Mouse (Mus musculus): ENCODE measurements around the gene Fbxo47. TPM values are rescaled to one million over a fixed set of nuclear protein-coding genes. Genes with fewer than 3 reads are reported as not detected.

Fbxo47 gene
- polyA plus RNA-seq, 1 experiment from 2014 or later: 0.55 TPM

- H3K4me3 ChIP-seq: peak overlapping the region; percentile 49
- DNase-seq (ENCODE audit: low spot score): peak; percentile 73
- peaks cover 24% of the 10 kb centered on the region for H3K36me3 ChIP-seq
Measured at GRCm38 (mm10) chr11:97805662-97806612, 78.0 kb downstream of the Fbxo47 start.

GRCm38 (mm10) chr11:97804841-97805661 lies 78.9 kb downstream of the Fbxo47 start:
- Histone ChIP-seq H3K4me3 (peak overlapping the region; percentile 49), H3K9me3 (no peaks in the 10 kb centered on the region), H3K27me3 (ENCODE audit: insufficient read depth, poor library complexity, severe bottlenecking) (no peaks in the 10 kb centered on the region), H3K27ac (peak overlapping the region; percentile 84), H3K4me1 (peaks cover 83% of the 10 kb centered on the region), H3K36me3 (peaks cover 20% of the 10 kb centered on the region)
- 19% methylated on average over 9 of the region's 9 CpGs for WGBS
- peak; percentile 78 for DNase-seq (ENCODE audit: low spot score)

More at GRCm38 (mm10) chr11:97805662-97806612, 78.0 kb downstream of the Fbxo47 start:
- Histone ChIP-seq H3K9me3 (no peaks in the 10 kb centered on the region), H3K27ac (peak overlapping the region; percentile 84), H3K4me1 (peaks cover 87% of the 10 kb centered on the region), H3K27me3 (ENCODE audit: insufficient read depth, poor library complexity, severe bottlenecking) (no peaks in the 10 kb centered on the region)
- 43% methylated on average over 15 of the region's 15 CpGs for WGBS

GRCm38 (mm10) chr11:97803847-97804246 lies 80.1 kb downstream of the Fbxo47 start:
- H3K36me3 ChIP-seq: peaks cover 15% of the 10 kb centered on the region
- WGBS: 61% methylated on average over 5 of the region's 5 CpGs
- peak overlapping the region; percentile 84 for H3K27ac ChIP-seq

More at GRCm38 (mm10) chr11:97803847-97804246, 80.1 kb downstream of the Fbxo47 start:
- DNase-seq (ENCODE audit: low spot score): peak; percentile 74
- H3K4me3 ChIP-seq: peak overlapping the region; percentile 49
- H3K9me3 ChIP-seq: no peaks in the 10 kb centered on the region
- H3K27me3 ChIP-seq (ENCODE audit: insufficient read depth, poor library complexity, severe bottlenecking): no peaks in the 10 kb centered on the region
- peaks cover 72% of the 10 kb centered on the region for H3K4me1 ChIP-seq

Other genes starting within 250 kb of the Fbxo47 start
- 1.7 and 2.2 TPM in 2 replicates for gene Mllt6, start 220.7 kb downstream of the Fbxo47 start, polyA plus RNA-seq (2016; fragmentation: Nextera tagmentation; extraction: Ambion mirVana)
- 49.8 and 52.8 TPM in 2 replicates for gene Cisd3, start 198.3 kb downstream of the Fbxo47 start, polyA plus RNA-seq (2016; fragmentation: Nextera tagmentation; extraction: Ambion mirVana)
- 9.7 and 13.5 TPM in 2 replicates for gene Pcgf2, start 183.7 kb downstream of the Fbxo47 start, polyA plus RNA-seq (2016; fragmentation: Nextera tagmentation; extraction: Ambion mirVana)
- 517 and 557 TPM in 2 replicates for gene Psmb3, start 180.8 kb downstream of the Fbxo47 start, polyA plus RNA-seq (2016; fragmentation: Nextera tagmentation; extraction: Ambion mirVana)
- 0.96 and 1.3 TPM in 2 replicates for gene Pip4k2b, start 139.4 kb downstream of the Fbxo47 start, polyA plus RNA-seq (2016; fragmentation: Nextera tagmentation; extraction: Ambion mirVana)
- 11.6 and 17.0 TPM in 2 replicates for gene Cwc25, start 117.6 kb downstream of the Fbxo47 start, polyA plus RNA-seq (2016; fragmentation: Nextera tagmentation; extraction: Ambion mirVana)
- gene 1700001P01Rik, start 108.2 kb downstream of the Fbxo47 start, polyA plus RNA-seq (2016; fragmentation: Nextera tagmentation; extraction: Ambion mirVana): 0.30 TPM in 1 of 2 replicates, not detected in the other
- gene Rpl23, start 101.7 kb downstream of the Fbxo47 start, polyA plus RNA-seq (2016; fragmentation: Nextera tagmentation; extraction: Ambion mirVana): 387 and 414 TPM in 2 replicates
- gene Lasp1, start 85.2 kb downstream of the Fbxo47 start, polyA plus RNA-seq (2016; fragmentation: Nextera tagmentation; extraction: Ambion mirVana): 50.8 and 65.1 TPM in 2 replicates
- 9.2 and 9.6 TPM in 2 replicates for gene B230217C12Rik, start 43.4 kb downstream of the Fbxo47 start, polyA plus RNA-seq (2016; fragmentation: Nextera tagmentation; extraction: Ambion mirVana)
- gene Plxdc1, start 102.3 kb upstream of the Fbxo47 start, polyA plus RNA-seq (2016; fragmentation: Nextera tagmentation; extraction: Ambion mirVana): not detected in 2 replicates
- gene Arl5c, start 112.0 kb upstream of the Fbxo47 start, polyA plus RNA-seq (2016; fragmentation: Nextera tagmentation; extraction: Ambion mirVana): 9.8 and 15.7 TPM in 2 replicates
- 4.6 and 5.3 TPM in 2 replicates for gene Cacnb1, start 138.9 kb upstream of the Fbxo47 start, polyA plus RNA-seq (2016; fragmentation: Nextera tagmentation; extraction: Ambion mirVana)
- 867 and 1,011 TPM in 2 replicates for gene Rpl19, start 142.6 kb upstream of the Fbxo47 start, polyA plus RNA-seq (2016; fragmentation: Nextera tagmentation; extraction: Ambion mirVana)
- 0.21 and 0.34 TPM in 2 replicates for gene Stac2, start 169.3 kb upstream of the Fbxo47 start, polyA plus RNA-seq (2016; fragmentation: Nextera tagmentation; extraction: Ambion mirVana)